Mouse (Mus musculus) thymus, postnatal 0 days (tissue): ENCODE measurements around the gene Igsf1. TPM values are rescaled to one million over a fixed set of nuclear protein-coding genes. Genes with fewer than 3 reads are reported as not detected.

Experiments
- DNase-seq: peaks from one replicate; pipeline ENCODE4 v3.0.0-alpha.2; 2015; ENCODE audit warnings: low spot score
- polyA plus RNA-seq: library from polyadenylated mRNA; unstranded; fragments of >200 nt; fragmentation: Nextera tagmentation; extraction: Ambion mirVana; gene quantifications from 2 replicates; pipeline ENCODE4 v1.2.1, GENCODE M21; 2015

Gene Igsf1
- 0.14 and 0.35 TPM in 2 replicates for polyA plus RNA-seq

- no peak for DNase-seq
These were observed at the start of gene Igsf1 for GRCm38 (mm10) chrX:49797213-49798019. Gene Igsf1 (minus strand): TSS chrX:49797749.

- DNase-seq: no peak
These were observed 26.7 kb downstream of the Igsf1 start for GRCm38 (mm10) chrX:49770828-49771227.

- DNase-seq: no peak
These were observed 52.4 kb downstream of the Igsf1 start for GRCm38 (mm10) chrX:49745192-49745591.

GRCm38 (mm10) chrX:49734959-49735358 lies 62.6 kb downstream of the Igsf1 start, which contains the start of gene Olfr1321:
Gene Olfr1321 (minus strand): TSS chrX:49735059.
- no peak for DNase-seq

Other genes starting within 250 kb of the Igsf1 start
- gene Olfr1320, start 125.4 kb downstream of the Igsf1 start, polyA plus RNA-seq: not detected in 2 replicates
- not detected in 2 replicates for gene Olfr1321, start 62.7 kb downstream of the Igsf1 start, polyA plus RNA-seq
- not detected in 2 replicates for gene Olfr1322, start 93.7 kb upstream of the Igsf1 start, polyA plus RNA-seq
- not detected in 2 replicates for gene Olfr1323, start 221.6 kb upstream of the Igsf1 start, polyA plus RNA-seq